Mouse (Mus musculus) right cerebral cortex, postnatal 14 days (tissue): Measurements from ENCODE around the gene Nckap5.

Experiments
- DNase-seq: peaks from one replicate; pipeline ENCODE4 v3.0.0; 2022

The Nckap5 gene

GRCm38 (mm10) chr1:126547979-126548378 lies 282.6 kb downstream of the Nckap5 start:
- DNase-seq = no peak

DNA sequence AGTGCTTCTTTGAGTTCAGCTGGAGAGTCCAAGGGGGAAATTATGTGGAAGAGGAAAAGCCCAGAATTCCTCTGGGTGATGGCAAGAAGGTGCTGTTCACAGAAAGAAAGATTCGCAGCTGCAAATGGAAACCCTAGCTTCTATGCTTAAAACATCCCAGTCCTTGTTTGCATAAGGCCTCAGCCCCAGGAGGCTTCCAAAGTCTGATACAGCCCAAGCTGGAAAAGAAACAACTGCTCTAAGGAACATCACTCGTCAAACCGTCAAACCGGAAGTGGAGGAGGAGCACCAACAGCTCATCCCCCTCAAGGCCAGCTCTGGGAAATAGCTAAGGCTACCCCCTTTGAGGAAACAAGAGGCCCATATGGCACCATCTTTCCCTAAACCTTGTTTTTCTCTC lies 286.1 kb downstream of the Nckap5 start:
- no peak for DNase-seq

DNA sequence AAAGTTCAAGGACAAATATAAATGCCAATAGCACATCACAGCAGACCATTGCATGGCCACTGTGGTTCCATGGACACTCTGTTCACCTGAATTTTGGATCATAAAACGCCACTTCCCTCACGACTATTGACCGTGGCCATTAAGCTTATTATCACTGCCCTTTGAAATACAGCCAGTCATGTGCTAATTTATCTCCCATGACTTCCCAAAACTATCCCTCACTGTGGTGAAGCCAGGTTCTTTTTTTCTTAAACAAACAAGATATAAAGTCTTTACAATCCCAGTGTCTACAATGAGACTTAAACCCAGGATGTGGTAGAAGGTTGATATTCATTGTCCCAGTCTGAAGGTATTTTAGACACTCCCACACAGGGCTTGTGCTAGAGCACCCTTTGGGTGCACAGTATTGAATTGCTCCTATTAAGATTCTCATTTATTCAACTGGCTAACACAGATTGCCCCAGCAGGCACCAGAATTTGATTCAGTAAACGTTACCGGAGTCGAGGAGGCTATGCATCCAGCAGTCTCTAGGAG lies 293.3 kb downstream of the Nckap5 start:
- no peak for DNase-seq

DNA sequence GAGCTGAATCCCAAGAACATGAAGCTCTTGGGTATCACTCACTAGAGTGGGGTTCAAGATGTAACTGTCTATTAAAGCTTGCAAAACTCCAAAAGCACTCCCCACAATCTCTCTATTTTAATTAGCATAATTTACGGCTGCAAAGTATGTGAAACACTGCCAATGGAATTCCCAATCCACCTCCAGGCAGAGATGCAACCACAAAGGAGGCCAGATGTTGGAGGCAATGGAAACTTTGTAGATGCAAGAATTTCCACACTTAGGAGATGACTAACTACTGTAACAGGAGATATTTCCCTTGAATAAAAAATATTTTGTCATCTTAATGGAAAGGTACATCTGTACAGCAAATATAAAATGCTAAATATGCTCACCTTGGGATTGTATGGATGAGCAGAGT lies 295.1 kb downstream of the Nckap5 start:
- DNase-seq = no peak

DNA sequence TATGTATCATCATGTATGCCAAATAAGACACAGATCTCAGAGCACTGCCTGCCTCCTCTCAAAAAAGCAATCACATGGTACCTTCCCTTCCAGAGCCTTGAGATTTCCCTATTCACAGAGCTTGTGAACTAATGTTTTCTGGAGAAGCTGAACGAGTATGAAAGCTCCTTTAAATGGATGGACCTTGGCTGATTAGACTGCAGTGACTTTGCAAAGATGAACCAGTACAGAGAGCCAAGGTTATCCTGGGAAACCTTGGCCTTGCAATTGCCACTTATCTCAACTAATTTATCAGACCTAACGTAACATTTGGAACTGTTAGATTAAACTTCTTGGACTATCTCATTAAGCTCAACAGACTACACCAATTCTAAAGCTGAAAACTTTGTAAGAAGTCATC lies 296.6 kb downstream of the Nckap5 start:
- no peak for DNase-seq

- no peak for DNase-seq
Measured at GRCm38 (mm10) chr1:126528043-126528598, 302.5 kb downstream of the Nckap5 start.

- no peak for DNase-seq
Measured at GRCm38 (mm10) chr1:126518067-126518466, 312.5 kb downstream of the Nckap5 start.

GRCm38 (mm10) chr1:126517427-126517826 lies 313.2 kb downstream of the Nckap5 start:
- no peak for DNase-seq

- DNase-seq = no peak
Measured at GRCm38 (mm10) chr1:126515054-126515756, 315.4 kb downstream of the Nckap5 start.

DNA sequence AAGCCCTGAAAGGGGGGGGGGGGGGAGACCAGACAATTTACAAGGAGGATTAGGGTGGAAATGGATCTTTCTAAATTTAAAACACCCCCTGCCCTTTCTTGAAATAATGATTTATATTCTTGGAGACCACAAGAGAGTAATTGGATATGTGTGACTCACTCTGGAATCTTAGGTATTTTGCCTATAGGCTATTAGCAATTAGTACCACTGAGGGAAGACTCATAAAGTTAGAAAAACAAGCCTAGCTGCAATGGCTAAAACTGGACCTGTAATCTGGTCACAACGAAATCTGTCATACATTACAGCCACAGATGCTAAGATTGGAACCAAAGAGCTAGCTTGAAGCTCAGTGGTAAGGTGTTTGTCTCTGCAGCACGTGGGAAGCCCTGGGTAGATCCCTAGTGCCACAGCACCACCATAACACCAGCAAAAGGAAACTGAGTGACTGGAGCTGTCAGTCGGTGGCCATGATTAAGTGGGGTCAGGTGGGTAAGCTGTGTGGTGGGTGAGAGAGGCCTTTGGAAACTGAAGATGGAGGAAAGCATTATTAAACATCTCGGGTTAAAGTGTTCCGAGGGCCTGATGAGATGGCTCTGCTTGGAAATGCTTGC lies 318.7 kb downstream of the Nckap5 start:
- DNase-seq = no peak

DNA sequence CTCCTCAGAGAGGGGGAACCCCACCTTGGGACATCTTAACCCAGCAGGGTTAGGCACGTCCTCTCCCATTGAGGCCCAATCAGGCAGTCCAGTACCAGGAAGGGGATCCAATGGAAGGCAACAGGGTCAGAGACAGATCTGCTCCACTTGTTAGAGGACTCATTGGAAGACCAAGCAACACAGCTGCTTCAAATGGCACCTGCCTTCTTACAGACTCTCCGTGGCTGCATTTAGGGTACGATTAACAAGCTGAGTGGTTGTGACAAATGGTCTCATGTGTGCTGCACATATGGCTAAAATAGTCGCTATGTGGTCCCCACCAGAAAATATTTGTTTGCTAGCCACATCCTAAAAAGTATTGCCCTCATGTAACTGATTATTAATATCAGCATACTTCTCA lies 325.9 kb downstream of the Nckap5 start:
- DNase-seq = no peak

- no peak for DNase-seq
Measured at GRCm38 (mm10) chr1:126502741-126503140, 327.9 kb downstream of the Nckap5 start.

DNA sequence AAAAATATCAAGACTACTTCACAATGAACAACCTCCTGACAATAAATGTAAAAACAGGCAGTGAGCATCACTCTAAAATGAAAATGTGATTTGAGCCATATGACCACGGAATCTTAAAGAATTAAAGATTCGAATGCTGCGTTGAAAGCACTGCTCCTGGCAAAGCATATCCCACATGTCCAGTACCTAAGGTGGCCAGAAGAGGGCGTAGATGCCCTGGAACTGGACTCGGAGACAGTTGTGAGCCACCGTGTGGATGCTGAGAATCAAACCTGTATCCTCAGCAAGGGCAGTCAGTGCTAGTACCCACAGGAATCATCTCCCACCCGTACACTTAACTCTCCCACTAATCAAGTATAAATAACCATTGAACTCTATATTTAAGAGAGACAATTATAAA lies 333.9 kb downstream of the Nckap5 start:
- DNase-seq = no peak

- DNase-seq = peak; percentile 15
Measured at GRCm38 (mm10) chr1:126492206-126493071, 338.2 kb downstream of the Nckap5 start.

DNA sequence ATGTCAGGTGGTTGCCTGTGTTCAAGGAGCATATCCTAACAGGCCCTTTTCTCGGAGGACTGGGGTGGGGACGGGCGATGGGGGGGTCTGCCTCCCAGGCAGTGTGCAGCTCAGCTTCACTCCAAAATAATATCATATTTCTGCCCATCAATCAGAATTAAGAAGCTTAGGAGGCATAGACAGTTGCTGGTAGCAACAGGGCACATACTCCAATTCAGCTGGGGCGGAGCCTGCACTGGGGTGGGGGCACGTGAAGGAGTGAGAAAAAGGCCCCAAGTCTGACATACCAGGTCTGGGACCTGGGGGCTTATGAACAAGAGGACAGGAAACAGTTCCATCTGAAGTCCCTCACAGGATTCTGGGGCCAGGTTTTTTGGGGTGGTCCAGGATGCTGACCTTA lies 339.2 kb downstream of the Nckap5 start:
- no peak for DNase-seq

DNA sequence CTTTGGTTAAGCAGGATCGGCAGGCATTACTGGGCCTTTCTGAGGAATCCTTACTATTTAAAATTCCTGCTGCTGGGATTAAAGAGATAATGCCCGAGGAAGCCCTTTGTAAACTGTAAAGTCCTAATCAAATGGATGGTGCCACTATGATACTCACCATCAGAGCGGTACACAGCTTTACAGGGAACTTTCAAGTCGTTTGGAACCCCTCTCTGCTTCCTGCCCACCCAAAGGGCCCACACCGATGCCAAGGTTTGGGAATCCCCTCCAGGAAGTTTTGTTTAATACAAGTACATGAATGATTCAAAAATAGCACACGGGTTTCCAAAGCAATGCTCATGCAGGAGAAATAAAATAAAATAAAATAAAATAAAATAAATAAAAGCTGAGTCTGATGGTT lies 340.3 kb downstream of the Nckap5 start:
- DNase-seq = no peak

DNA sequence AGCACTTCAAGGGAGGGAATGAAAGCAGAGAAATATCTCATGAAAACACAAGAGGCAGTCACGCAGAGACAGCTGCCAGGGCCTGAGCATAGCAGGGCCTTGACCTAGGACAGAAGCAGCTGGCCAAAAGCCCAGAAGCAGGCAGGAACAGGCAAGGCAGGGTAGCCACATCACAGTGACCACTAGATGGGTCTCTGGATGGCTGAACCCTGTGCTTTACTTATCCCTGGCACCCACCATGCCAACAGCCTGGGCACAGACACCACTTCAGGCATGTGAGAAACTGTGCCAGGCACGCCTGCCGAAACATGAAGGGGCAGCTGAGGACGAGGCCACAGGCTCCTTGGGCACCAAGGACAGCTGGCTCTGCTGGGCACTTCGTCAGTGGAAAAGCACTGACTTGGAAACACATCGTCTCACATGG lies 345.9 kb downstream of the Nckap5 start:
- DNase-seq = peak; percentile 22

DNA sequence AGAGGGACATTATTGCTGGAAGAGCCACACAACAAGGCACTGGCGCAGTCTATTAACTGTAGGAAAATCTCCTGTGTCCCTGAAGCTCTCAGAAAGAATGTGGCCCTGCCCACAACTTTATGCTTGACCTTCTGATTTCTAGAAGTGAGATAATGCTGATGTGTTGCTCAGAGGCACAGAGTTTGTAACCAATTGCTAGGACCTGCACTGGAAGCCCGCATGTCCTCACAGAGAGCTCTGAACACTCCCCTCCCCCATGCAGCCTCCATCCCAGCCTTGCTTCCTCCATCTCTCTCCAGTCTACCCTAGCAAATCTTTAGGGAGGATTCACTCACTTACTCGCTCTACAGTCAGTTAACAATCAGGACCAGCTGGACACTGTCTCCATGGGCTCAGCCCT lies 346.9 kb downstream of the Nckap5 start:
- no peak for DNase-seq

GRCm38 (mm10) chr1:126481459-126482228 lies 349.0 kb downstream of the Nckap5 start:
- no peak for DNase-seq

DNA sequence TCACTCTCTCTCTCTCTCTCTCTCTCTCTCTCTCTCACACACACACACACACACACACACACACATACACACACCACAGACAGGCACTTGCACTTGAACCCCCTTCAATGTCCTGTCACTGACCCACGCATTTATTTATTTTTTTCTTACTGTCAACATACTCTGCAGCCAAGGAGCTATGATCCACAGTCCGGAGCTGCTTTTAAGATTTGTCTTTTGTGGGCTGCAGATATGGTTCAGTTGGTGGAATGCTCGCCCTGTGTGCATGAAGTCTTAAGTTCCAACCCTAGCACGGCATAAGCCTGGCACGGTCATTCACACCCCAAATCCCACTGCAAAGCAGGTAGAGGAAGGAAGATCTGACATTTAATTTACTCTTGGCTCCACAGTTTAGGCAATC lies 357.6 kb downstream of the Nckap5 start:
- DNase-seq = no peak

GRCm38 (mm10) chr1:126471419-126471818 lies 359.2 kb downstream of the Nckap5 start:
- DNase-seq = no peak

DNA sequence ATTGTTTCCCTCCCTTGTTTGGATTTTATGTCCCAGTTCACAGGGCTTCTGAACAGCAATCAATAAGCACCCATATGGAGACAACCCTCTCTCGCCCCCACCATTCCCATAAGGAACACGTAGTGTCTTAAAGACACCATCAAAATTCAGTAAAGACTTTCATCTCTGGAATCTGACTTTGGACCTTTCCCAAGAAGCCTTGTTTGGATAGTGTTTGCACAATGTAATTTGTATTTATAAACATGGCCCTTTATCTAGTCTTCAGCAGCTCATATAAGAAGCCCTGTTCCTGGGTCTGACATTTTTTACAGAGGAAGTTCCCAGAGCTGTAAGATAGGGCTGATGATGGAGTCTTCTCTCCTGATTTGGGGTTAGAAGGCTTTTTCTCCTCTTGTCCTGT lies 359.7 kb downstream of the Nckap5 start:
- DNase-seq = no peak
